Mouse (Mus musculus): Measurements from ENCODE around the gene 4930558C23Rik.
"Not testable (repeated sequence)": the region's sequence is repeated elsewhere in the genome, so short reads cannot be mapped to it uniquely, and the experiment has no call there.

Gene 4930558C23Rik

DNA sequence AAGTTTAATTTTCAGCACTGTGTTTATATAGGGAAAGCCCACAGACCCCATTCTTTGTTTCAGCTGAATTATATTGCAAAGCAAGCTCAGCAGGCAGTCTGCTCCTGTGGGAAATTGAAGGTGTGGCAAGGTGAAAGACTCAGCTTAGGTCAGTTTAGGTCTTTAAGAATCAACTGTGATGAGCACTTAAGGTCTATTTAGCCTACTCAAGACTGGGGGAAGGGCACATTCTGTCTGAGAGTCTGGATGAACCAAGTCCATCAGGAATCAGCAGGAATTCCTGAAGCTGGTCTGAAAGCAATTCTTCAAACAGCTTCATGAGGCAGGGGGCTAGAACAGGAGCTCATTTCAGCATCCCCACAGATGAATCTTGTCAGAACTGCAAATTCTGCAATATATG lies 32.5 kb downstream of the 4930558C23Rik start:
- DNase-seq: no peak

DNA sequence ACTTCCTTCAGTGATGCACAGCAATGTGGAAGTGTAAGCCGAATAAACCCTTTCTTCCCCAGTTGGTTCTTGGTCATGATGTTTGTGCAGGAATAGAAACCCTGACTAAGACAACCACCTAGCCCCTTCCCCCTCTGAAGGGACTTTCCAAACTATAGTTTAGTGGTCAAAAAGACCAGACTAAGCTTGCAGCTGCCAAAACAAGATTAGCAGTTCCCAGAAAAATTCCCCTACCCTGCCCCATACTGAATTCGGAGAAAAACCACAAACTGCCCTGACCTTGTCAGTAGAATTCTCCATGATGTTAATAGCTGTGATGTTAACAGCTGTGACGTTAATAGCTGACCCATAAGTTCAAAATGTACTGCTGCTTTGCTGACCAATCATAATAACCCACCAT lies 42.4 kb downstream of the 4930558C23Rik start:
- DNase-seq: not testable (repeated sequence)

DNA sequence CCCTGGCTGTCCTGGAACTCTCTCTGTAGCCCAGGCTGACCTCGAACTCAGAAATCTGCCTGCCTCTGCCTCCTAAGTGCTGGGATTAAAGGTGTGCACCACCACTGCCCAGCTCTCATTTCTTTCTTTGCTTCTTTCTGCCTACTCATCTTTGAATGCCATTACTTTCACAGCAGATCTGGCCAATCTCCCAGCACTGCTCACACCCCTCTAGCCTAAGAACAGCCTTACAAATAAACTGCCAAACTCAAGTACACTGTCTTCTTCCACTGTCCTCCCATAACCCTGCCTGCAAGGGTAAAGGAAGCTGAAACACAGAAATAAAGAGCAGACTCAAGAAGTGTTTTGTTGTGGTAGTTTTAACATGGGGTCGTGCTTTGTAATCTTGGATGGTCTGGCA lies 44.9 kb downstream of the 4930558C23Rik start:
- DNase-seq: no peak

DNA sequence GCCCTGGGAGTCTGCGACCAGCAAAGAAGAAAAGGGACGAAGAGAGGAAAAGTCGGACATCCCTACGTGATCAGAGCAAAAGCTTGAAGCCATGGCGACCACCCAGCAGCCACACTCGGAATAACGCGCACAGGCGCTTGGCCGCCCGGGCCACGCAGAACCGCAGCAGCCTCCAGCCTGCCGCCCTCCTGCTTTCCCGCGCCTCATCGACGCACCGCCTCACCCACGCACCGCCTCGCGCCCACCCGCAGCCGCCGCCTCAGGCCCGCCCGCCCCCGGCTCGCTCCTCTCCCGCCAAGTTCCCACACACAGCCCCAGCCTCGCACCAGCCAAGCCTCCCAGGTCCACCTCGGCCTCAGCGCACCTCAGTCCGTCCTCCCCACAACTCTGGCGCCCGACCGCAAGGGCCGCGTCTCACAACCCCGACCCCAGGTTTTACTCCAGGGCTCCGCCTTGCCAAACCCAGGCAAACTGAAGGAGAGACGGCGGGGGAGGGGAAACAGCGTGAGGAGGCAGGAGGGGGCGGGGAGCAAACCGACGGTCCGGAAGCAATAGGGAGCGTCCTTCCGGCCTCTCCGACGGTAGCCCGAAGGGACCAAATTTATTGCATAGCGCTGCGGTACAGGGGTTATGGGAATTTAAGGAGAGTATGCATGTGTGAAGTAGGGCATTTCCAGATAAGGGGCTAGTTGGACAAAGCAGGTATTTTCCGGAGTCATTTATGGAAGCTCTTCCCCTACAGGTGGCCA lies 45.8 kb downstream of the 4930558C23Rik start, which contains the start of gene Setdb1:
Gene Setdb1 (minus strand): TSS at position 502 of the 749 bp plus-strand sequence.
- peak; percentile 93 to 96 for DNase-seq

DNA sequence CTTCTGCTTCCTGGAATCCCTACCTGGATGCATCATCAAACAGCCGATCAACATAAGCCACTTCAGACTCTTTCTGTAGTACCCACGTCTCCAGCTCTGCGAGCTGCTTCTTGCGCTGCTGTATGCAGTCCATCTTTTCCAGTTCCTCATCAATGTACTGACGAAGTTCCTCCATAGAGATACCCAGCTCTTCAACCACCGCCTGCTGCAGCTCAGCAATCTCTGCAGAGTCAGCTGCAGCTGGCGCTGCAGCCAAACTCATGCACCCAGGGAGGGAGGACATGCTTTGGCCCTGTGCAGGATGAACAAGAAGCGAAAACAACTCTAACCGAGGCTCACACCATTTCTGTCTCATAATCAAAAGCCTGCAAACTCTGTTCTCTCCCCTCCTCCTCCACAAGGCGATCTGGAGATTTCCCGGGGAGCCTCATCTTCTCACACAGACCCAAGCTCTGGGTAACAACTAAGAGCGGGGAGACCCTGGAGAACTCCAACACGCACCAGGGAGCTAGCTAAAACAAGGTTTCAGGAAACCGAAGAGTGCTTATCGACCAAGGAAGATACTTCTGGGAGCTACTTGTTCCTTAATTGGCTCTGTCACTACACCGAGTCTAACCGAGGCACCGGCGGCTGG lies 46.6 kb downstream of the 4930558C23Rik start:
- DNase-seq: not testable (repeated sequence)

DNA sequence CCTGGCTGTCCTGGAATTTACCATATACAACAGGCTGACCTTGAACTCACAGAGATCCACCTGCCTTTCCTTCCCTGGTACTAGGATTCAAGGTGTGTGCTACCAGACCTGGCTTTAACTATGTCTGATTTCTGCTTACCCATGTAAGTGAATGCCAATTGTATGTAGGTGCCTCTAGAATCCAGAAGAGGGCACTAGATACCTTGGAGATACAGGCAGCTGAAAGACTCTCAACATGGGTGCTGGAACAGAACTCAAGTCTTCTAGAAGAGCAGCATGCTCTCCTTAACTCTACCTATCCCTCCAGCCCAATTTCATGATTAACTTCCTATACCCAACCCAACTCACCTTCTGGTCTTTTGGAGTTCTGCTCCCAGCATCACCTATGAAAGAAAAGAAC lies 53.1 kb downstream of the 4930558C23Rik start:
- peak in 1 of 2 experiments; percentile 33 for DNase-seq

DNA sequence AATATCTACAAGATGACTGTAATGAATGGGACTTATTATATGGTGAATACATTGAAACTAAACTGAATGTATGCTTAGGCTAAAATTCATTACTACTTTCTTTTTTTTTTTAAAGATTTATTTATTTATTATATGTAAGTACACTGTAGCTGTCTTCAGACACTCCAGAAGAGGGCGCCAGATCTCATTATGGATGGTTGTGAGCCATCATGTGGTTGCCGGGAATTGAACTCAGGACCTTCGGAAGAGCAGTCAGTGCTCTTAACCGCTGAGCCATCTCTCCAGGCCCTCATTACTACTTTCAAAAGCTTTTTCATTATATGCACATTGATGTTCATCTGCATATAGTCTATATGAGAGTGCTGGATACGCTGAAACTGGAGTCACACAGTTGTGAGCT lies 54.3 kb downstream of the 4930558C23Rik start:
- DNase-seq: not testable (repeated sequence)

DNA sequence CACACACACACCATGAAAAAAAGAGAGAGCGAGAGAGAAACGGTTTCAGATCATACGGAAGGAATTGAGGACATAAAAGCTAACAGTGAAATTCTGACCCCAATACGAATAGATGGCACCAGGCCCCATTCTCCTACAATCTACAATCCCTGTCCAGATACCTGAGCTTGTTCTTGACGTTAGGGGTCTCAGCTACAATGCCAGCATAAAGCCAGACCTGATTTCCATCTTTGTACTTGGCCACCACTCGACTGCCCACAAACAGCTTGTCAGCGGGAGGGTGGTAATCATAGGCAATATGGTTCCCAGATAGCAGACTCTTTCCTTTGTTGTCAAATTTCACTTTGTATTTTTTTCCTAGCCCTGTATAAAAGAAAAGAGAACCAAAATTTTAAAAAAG lies 56.2 kb downstream of the 4930558C23Rik start:
- no peak for DNase-seq

DNA sequence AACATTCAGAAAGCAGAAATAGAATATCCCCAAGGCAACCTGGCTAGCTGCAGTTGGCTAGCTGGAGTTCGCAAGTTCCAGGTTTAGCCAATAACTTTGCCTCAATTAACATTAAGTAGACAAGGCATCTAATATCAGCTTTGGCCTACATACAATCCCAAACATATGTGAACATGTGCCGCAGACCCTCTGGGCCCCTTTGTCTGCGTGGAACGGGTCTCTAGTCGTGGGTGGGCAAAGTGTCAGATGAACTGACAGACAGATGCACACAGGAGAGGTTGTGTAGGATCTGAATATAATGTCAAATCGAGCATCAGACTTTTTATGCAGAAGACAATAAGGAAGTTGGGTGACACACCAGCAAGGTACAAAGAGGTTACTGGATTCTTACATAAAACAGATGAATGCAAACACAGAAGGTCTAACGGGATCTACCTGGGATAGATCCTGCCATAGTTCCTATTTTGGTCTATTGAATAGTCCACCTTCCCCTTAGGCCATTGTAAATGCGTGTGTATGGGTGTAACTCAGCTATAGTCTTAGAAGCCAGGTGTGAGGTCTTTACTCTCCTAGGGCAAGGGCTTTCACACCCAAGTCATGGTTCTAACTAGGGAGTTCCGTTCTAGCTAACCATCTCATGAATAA lies 59.2 kb downstream of the 4930558C23Rik start:
- not testable (repeated sequence) for DNase-seq

DNA sequence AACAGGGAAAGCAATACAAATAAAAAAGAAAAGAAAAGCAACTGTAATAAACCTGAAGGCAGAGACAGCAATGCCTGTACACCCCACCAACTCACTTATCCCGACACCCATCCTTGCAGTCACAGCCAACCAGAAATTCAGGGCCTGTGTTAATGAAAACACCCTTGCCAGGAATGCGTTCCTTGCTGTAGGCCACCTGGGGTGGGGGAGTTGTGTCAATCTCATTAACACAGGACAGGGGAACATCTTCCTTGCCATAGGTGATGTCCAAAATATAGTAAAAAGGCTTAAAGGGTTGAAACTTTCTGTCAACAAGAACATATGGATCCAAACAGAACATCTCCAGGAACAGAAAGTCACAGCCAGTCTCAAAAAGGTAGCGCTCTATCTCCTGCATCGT lies 64.4 kb downstream of the 4930558C23Rik start:
- no peak for DNase-seq

DNA sequence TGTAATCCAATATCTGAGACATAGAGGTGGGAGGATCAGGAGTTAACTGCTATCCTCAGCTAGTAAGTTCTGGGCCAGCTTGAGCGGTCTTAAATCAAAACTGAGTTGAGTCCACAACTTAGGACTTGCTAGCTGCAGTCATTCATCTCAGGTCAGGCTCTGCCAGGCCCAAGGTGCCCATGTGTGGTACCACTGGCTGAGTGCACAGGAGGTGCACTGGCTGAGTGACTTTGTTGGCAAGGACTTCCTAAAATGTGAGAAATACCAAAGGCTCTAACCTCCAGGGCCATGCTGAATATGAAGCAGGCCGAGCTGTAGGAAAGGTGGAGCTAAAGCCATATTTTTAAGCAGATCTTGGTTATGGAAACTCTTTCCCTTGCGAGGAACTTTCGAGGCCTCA lies 65.3 kb downstream of the 4930558C23Rik start:
- no peak for DNase-seq
